Mouse (Mus musculus): ENCODE results near the gene Xrcc5. TPM values are rescaled to one million over a fixed set of nuclear protein-coding genes. Genes with fewer than 3 reads are reported as not detected.

Xrcc5 gene
- total RNA-seq, 4 experiments from 2014 or later = 22.7 to 30.0 (median 26.5) TPM

DNA sequence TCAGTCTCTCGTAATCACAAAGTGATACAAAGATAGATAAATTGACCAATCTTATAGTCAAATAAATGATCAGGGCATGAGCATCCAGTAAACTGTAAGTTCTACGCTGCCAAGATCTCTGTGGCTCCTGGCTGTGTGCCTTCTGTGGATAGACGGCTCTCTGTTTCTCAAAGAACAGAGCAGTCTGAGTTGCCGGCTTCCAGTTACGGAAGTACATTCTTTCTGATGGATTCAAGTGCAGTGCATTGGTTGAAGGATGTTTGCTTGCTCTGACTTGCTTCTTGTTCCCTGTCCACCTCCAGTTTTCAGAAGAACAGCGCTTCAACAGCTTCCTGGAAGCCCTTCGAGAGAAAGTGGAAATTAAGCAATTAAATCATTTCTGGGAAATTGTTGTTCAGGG lies 75.8 kb downstream of the Xrcc5 start:
- no peak for DNase-seq (ENCODE audit: low spot score in 2 of 2)

- no peak for DNase-seq (ENCODE audit: low spot score in 2 of 2)
Measured at GRCm38 (mm10) chr1:72383651-72384050, 76.4 kb downstream of the Xrcc5 start.

- DNase-seq (ENCODE audit: low spot score in 2 of 2) = no peak
Measured at GRCm38 (mm10) chr1:72390420-72390819, 83.2 kb downstream of the Xrcc5 start.

DNA sequence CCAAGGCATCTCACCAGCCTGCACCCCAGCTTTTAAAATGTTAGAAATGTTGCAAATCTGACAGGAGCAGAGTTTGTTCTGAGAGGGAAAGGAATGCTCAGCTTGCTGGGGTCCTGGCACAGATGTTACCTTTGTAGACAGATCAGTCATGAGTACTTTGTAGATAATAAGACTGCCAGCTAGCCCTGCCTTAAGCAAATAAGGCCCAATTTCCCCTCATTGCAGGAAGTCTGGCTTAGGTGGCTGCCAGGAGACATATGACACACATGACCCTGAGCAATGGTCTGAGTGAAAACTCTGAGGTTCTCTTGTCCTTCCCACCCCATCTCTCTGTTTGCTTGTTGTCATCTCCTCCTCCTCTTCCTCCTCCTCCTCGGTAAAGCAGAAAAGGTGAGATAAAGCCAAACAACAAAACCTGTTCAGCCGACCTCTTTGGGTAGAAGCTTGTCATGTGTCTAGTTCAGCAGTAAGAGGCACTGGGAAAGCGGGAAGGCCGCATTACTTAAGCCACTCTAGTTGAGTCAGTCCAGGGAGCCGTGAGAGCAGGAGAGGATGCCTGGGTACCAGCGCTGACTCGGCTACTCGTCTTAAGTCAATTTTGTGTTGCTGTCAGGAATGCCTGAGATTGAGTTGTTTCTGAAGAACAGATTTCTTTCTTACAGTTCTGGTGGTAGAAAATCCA lies 92.6 kb downstream of the Xrcc5 start:
- no peak for DNase-seq (ENCODE audit: low spot score in 2 of 2)

- no peak for DNase-seq (ENCODE audit: low spot score in 2 of 2)
Measured at GRCm38 (mm10) chr1:72400616-72401015, 93.4 kb downstream of the Xrcc5 start.

DNA sequence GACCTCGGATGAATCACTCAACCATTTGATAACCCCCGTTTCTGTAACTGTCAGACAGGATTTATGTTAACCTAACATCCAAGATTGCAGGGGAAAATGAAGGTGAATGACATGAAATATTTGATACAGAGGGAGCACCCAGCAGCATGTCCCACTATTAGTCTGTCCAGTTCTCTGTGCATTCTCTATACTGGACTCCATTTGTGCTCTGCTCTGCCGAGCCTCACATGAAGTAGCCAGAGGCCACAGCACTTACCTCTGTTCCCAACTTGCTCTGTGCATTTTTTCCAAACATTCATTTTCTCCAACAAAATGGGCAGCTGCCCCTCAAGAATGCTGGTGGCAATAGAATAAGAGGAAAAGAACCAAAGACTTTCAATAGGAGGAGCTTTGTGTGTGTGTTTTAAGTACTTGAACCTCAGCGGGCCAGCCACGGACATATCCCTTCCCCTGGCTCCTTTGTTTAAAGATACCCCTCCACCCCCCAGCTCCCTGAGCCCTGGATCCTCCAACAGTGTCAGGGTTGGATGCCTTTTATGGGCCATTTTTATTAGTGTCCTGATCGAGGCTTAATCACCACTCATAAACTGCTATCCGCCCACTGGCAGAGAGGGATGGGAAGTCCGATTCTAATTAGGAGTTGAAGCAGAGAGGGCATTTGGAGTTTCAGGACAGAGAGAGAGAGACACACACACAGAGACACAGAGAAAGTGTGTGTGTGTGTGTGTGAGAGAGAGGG lies 94.3 kb downstream of the Xrcc5 start:
- no peak for DNase-seq (ENCODE audit: low spot score in 2 of 2)

DNA sequence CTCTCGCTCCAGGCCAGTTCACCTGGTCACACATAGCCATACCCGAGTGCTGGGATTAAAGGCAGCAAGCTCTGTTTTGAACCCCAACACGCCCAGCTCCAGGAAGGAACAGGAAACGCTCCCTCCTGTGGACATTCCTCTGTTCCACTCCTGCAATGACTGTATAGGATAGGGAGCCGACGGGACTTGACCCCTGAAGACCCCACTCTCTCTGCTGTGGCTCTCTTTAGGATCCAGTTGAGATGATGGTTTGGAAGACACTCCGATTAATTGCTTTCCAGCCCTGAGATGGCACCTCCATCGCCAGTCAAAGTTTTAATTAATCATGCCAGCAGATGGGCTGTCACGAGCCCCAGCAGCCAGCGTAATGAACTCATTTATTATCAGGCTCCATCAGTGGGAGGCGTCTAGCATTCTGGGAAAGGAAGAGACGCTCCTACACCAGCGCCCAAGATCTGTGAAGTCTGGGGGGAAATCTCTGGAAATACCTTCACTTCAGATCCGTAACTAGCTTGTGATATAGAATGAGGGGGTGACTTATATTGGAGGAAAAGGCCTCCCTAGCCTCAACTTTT lies 99.4 kb downstream of the Xrcc5 start:
- DNase-seq (ENCODE audit: low spot score in 2 of 2) = no peak

DNA sequence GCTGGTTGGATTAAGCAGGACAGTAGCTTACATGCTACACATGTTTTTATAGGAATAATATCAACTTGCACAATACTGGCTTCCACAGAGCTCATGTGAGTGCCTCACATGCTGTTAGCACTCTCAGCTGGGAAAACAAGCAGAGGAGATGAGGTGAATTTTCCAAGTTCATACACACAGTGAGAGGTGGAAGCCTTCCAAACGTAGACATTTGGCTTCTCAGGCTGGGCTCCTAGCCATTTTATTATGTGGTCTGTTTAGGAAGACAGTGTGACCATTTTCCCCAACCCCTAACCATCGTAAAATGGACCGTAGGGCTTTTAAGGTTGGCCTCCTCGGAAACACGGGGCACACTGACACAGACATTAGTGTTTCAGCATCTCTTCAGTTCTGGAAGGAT lies 102.7 kb downstream of the Xrcc5 start:
- no peak for DNase-seq (ENCODE audit: low spot score in 2 of 2)

DNA sequence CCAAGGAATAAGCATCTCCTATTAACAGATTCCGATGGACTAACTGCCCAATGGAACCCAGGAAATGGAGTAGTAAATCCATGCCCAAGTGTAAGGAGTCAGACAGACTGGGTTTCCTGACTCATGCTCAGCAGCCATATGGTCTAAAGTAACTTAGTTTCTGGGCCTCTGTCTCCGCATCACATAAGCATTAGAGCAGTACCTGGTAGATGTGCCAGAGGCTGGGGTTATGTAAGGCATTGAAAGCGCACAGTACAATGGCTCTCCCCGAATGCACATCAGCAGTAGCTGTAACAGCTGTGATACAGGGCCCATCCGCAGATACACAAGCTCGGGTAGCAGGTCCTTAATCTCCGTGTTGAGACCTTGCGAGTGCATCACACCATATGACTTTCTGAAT lies 103.9 kb downstream of the Xrcc5 start:
- DNase-seq (ENCODE audit: low spot score in 2 of 2) = no peak

DNA sequence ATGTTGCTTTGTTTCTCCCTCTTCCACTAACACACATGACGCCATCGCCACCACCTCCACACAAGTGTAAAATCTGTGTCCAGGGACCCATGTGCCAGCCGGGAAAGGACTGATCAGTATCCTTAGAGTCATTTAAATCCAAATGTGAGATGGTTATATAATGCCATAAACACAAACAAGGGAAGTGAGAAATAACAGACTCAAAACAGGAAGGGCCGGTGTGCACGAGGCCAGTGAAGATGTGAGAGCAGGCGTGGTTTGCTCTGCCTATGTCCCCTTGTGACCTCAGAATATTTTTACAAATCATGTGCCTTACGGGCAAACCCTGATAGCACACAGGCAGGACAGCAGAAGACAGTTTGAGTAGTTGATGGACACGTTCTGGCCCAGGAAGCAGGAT lies 106.0 kb downstream of the Xrcc5 start:
- DNase-seq (ENCODE audit: low spot score in 2 of 2) = no peak

DNA sequence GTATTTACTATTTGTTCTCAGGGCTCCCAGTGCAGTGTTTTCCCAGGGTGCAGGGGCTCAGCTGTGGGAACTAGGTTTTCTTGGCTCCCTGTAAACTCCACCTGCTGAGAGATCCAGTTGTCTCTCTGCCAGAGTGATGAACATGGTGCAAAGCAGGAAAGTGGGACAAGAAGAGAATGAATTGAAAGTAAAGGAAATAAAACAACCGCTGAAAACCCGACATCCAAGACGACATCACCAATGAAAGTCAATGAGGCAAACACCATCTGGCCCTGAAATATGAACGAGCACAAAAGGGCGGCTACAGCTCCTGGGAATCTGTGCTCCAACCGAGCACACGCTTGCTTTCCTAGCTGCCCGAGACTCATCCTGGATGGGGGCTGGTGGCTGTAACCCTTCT lies 106.9 kb downstream of the Xrcc5 start:
- DNase-seq (ENCODE audit: low spot score in 2 of 2) = no peak

- DNase-seq (ENCODE audit: low spot score in 2 of 2) = no peak
Measured at GRCm38 (mm10) chr1:72414561-72415253, 107.5 kb downstream of the Xrcc5 start.

GRCm38 (mm10) chr1:72418744-72419655 lies 111.8 kb downstream of the Xrcc5 start:
- no peak for DNase-seq (ENCODE audit: low spot score in 2 of 2)

- no peak for DNase-seq (ENCODE audit: low spot score in 2 of 2)
Measured at GRCm38 (mm10) chr1:72420220-72420619, 113.0 kb downstream of the Xrcc5 start.

GRCm38 (mm10) chr1:72422121-72422520 lies 114.9 kb downstream of the Xrcc5 start:
- DNase-seq (ENCODE audit: low spot score in 2 of 2) = no peak

- DNase-seq (ENCODE audit: low spot score in 2 of 2) = no peak
Measured at GRCm38 (mm10) chr1:72426456-72426855, 119.2 kb downstream of the Xrcc5 start.

DNA sequence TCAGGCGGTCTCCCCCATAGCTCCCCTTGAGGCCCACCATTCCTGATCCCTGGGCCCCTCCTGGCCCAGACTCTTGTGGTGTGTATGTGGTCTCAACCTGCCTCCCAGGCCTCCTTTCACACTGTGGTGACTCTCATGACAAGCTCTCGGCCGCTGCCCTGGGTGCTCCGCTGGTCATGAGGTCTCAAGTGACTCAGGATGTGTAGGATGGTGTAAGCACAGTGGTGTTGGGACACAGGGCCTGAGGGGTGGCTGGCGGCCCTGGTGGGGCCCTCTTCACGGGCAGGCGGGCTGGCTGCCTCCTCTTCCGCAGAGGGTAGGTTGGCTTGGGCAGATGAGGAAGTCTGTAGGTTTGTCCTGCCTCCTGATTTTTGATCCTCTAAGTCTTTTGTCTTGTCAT lies 121.3 kb downstream of the Xrcc5 start:
- DNase-seq (ENCODE audit: low spot score in 2 of 2) = no peak

- DNase-seq (ENCODE audit: low spot score in 2 of 2) = no peak
Measured at GRCm38 (mm10) chr1:72429107-72429807, 122.0 kb downstream of the Xrcc5 start.

- no peak for DNase-seq (ENCODE audit: low spot score in 2 of 2)
Measured at GRCm38 (mm10) chr1:72432579-72432978, 125.4 kb downstream of the Xrcc5 start.

- DNase-seq (ENCODE audit: low spot score in 2 of 2) = no peak
Measured at GRCm38 (mm10) chr1:72434510-72434909, 127.3 kb downstream of the Xrcc5 start.
